Mouse (Mus musculus) erythroblast, adult 5-6 weeks (primary cell): Measurements from ENCODE around the gene Cd82. TPM values are rescaled to one million over a fixed set of nuclear protein-coding genes. Genes with fewer than 3 reads are reported as not detected.

Source experiments
- ATAC-seq: replicated peaks from 2 replicates; pipeline ENCODE4 v1.8.0; 2016; ENCODE audit warnings: moderate number of reproducible peaks, mild to moderate bottlenecking, moderate TSS enrichment, inconsistent platforms; ENCODE audit not compliant: poor library complexity, low FRiP score, severe bottlenecking
- total RNA-seq, 2 experiments: library from RNA; stranded (forward) in 1 of 2; stranded (reverse) in 1 of 2; fragments of 150-400 nt in 1 of 2; fragments of 200-764, 138-1000 nt in 1 of 2; gene quantifications; 2 replicates each; pipeline versions ENCODE4 v1.2.3 to v1.2.4; 2015 to 2017; ENCODE audit warnings: low replicate concordance in 2 of 2

Gene Cd82
- total RNA-seq (2015; ENCODE audit: low replicate concordance) (99.9 and 150 TPM in 2 replicates), total RNA-seq (2017; ENCODE audit: low replicate concordance) (145 and 158 TPM in 2 replicates)

DNA sequence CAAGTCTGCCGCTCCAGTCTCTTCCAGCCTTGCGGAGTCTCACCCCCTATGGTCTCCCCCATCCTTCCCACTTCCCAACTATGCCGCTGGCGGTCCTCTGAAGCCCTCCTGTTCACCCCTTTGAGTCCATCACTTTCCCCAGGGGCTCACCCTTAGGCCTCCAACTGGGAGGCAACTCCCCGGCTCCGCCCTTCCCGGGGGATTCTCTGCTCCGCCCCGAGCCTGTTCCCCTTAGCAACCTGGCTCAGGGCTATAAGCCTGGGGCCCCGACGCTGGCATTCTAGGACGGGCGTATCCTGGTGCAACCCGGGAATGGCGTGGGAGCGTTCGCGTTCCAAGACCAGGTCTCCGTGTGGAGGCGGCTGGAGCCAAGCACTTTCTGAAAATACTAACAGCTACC is at the start of gene Cd82:
TSS of gene Cd82 (minus strand) at position 381 of the 400 bp plus-strand sequence.
- ATAC-seq: peak; percentile 63

DNA sequence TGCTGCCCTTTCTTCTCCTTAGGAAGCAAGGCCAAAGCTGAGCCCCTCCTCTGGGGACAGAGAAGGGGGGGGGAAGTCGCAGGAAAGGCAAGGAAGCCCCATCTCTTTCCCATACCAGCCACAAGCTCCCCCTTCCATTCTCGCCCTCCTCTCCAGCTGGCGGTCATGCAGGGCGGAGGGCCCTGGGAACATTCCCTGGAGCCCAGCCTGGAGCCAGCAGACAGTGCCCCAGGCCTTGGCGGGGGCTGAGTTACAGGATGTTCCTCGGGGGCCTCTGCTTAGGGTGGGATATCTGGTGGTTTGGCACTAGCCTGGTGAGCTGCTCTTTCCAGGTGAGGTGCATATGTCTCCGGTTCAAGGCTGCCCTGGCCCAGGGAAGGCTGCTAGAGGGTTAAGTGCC is 49.2 kb upstream of the Cd82 start:
- no peak for ATAC-seq

DNA sequence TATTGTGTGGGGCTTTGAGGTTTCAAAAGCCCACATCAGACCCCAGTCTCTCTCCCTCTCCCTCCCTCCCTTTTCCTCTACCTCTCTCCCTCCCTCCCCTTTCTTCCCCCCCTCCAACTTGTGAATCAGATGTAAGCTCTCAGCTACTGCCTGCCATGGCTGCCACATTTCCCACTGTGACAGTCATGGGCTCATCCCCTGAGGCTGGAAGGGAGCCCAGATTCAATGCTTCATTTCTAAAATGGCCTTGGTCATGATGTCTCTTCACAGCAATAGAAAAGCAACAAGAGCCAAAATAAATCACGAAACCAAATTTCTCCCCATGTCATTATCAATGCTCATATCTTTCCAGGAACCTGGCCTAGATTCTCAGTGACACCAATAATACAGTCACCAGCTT is 47.9 kb upstream of the Cd82 start:
- no peak for ATAC-seq

DNA sequence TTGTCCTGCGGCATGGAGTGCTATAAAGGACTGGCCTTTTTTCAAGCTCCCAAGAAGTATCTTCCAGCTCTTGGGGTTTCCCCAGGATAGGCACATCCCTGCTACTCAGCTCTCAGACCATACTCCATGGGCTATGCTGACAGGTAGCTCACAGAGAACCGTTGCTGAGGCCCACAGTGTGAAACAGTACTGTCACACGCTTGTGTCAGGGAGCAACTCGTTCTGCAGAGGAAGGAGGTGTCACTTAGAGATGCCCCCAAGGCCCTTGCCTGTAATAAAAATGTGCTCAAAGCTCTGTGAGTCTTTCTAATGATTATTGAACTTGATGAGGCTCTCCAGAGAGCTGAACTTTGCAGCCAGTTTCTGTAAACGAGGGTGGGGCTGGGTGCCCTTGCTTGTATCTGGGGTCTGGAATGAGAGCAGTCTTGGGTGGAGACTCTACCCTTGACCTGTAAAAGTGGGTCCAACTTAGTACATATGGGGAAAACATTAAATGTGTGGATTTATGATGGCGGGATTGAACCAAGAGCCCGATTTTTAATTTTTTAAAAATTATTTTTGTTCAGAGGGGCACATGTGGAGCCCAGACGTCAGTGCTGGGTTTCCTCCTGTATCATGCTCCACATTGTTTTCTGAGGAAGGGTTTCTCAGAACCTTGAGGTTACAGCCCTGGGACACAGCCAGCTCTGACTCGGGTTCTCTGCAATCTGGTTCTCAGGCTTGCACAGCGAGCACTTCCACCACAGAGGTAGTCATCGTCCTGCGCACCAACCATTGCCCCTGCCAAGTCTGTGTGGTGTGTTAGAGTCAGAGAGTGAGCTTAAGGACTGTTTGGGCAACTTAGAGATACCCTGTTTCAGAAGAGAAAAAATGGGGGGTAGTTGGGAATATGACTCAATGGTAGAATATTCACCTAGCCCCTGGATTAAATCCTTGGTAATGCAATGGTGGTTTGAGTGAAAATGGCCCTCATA is 47.1 kb upstream of the Cd82 start:
- ATAC-seq: no peak

DNA sequence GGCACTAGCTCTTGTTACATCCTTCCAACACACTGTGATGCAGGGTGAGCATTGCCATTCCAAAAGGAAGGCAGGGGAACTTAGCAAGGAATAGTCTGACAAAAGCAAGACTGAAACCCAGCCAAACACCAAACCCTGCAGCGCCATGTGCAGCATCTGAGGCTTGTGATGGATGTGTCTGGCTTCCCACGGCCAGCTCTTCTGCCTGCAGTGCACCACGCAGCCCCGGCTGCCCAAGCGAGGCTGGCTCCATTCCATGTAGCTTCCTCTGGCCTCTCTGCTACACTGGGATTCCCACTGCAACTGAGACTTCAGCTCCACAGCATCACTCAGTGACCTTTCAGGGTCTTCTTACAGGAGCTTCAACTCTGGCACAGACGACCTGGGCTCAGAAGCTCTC is 42.2 kb upstream of the Cd82 start:
- 0 out of 2 replicates have a peak, but pooled peaks have one; percentile 19 for ATAC-seq

DNA sequence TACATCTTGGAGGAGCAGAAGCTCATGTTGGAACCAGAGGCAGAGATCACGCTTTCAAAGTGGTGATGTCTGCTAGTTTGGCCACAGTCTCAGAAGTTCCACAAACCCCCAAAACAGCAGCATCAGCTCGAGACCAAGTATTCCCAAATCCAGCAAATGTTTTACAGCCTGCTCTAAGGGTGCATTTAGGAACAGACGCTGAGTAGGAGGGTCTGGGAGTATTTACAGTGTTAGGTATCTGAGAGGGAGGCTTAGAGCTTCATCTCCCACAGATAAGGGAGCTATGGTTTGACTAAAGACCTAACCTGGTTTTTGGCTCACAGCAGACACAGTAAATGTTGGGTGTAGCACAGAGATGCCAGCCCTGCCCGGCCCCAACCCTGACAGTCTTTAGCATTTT is 40.4 kb upstream of the Cd82 start:
- ATAC-seq: no peak

DNA sequence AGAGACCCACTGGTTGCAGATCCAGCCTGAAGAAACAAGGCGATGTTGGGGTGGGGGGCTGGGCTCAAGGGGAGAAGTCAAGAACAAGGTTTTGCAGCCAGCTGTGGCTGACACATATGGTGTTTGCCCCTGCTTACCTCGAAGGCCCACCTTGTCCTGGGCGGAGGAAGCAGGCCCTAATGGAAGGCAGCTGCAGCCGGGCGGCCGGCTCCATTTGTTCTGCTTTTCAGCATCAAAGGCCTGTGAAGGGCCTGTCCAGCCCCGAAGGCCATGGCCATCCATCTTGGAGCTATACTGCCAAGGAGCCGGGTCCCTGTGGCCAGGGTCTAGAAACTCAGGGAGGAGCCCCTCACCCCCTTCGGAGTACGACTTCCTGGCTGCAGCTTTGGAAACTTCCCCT is 38.4 kb upstream of the Cd82 start:
- no peak for ATAC-seq

DNA sequence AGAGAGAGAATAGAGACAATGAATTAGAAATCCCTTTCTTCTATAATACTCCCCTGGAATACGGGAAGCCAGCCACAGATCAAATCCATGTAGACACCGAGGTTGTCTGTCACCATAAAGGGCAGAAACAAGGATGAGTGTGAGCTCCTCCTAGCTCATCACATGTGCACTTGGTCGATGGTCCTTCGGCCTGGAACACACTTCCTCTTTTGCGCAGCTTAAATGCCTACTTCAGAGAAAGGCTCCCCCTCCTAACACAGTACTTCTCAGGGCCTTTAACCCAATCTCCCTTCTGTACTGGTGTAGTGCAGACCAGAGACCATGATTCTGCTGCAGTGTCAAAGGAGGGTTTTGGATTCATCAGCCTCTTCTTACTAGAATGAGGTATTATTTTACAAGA is 34.3 kb upstream of the Cd82 start:
- ATAC-seq: no peak

DNA sequence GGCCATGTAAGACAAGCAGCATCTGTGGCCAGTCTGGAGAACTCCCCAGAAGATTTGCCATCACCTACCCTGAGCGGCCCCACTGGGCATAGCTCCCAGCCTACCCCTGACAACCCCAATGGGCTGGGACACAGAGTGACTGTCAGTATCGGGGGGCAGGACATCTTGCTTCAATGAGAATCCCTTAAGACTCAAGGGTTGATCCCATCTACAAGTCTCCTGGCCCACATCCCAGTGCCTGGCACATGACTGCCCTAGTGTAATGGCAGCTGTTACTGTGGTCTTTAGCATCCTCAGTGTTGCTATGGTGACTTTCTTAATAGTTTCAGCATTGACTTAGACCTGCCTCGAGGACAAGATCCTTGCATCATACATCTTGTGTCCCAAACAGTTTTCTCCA is 32.2 kb upstream of the Cd82 start:
- ATAC-seq: no peak

DNA sequence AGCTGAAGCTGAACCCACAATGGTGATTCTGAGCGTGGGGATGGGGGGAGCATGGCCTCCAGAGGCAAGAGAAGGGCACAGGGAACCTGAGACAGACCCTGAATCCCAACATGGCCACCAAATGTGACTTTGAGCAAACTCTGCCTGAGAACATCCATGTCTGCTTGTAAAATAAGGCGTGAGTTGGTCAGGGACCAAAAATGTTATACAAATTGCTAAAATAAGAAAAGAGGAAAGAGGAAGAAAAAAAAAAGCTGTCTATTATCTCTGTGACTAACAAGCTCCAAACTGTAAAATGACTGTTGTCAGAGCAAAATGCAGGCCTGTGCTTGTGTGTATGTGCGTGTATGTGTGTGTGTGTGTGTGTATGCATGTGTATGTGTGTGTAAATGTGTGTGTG is 30.6 kb upstream of the Cd82 start:
- ATAC-seq: no peak

DNA sequence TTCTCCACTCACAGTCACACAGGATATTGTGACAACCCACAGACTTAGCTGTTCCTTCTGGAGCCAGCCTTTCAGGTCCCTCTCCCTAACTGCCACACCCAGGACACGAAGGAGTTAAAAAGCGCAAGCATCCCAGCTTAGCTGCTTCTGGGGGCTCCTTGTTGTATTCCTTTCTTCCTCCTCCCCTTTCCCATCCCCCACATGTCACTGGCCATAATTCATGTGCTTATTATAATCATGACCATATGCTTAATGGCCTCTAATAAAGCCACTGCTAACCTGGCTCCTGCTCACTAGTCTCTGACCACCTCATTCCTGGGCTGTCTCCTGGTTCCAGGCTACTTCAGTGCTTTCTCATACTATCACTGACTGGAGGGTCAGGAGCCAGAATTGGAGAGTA is 27.6 kb upstream of the Cd82 start:
- no peak for ATAC-seq

DNA sequence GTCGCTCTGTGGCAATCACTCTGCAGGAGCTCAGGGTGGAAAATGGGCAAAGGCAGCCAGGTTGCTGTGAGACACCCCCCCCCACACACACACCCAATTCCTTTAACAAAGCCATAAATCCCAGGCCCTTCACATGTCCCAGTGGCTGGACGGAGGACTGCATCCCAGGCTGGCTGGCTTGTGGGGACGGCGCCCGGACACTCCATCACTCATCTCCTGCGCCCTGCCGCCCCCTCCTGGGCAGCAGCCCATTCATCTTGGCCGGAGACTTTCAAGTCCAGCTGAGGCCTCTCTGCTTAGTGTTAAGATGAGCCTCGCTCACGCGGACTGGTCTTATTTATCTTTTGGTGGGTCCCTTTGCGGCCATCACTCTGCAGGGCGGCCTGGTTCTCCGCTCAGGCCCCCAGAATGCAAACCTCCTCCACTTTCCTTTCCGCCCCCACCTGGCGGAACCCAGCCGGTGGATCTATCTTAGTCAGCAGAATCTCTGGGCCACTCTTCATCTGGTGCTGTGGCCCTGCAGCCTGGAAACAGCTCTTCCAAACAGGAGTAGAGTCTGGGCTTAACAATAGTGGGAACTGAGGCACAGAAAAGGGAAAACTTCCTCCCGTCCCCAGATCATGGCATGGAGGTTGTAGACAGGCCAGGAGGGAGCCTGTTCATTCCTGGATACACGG is 26.1 kb upstream of the Cd82 start:
- no peak for ATAC-seq

DNA sequence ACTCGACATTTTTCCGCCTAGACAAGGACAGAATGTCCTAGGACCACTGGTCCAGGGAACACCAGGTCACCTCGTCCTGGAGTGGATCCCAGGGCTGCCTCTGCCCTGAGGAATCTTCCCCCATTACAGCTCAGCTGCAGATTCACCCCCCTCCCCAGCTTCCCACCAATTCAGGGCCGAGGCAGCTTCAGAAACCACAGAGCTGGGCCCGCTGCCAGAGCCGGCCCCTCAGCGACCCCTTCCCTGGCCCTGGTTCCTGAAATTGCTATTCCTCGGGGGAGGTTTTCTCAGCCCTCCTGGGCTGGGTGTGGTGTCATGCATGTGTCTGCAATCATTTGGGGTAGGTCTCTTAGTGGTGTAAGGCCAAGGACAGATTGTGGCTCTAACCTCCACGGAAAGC is 22.5 kb upstream of the Cd82 start:
- ATAC-seq: no peak

DNA sequence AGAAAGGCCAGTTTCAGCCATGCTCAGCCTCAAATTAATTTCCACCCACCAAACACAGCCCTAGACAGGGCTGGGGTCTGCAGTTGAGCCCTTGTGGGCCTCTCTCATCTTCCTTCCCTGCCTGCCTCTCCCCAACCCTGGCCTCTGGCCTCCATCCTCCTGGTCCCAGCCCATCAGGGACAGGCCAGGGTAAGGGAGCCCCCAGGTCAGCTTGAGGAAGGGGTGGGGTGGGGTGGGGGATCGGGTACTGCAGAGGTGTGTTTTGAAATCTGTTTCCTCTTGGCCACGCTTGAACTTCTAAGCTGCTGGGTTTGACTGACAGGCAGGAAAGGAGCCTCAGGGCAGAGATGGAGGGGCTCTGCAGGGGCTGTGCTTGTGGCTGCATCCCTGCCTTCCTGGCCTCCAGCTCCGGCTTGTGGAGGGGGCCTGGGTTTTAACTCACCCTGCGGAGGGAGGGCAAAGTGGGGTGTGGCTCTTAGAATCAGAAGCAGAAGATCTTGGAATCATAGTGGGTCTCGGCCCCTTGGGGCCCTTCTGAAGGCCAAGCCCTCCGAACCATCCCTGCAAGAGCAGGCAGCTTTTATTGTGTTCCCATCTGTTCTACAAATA is 19.2 kb upstream of the Cd82 start:
- ATAC-seq: no peak

DNA sequence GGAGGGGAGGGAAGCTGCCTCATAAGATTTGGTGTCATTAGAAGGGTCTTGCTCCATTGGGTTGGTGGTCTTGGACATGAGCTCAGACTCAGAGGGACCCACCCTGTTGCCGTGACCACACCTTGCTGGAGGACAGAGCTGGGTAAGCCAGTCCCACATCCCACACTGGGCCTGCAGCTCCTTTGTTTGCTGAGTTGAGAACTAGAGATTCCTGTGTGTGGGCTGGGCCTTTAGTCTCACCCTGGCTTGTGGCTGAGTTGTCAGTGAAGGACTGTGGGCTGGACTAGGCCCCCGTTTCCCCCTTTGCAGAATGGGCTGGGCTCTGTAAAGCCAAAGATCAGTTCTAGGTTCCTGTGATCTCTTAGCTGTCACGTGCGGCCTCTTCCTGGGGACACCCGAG is 15.8 kb upstream of the Cd82 start:
- no peak for ATAC-seq

DNA sequence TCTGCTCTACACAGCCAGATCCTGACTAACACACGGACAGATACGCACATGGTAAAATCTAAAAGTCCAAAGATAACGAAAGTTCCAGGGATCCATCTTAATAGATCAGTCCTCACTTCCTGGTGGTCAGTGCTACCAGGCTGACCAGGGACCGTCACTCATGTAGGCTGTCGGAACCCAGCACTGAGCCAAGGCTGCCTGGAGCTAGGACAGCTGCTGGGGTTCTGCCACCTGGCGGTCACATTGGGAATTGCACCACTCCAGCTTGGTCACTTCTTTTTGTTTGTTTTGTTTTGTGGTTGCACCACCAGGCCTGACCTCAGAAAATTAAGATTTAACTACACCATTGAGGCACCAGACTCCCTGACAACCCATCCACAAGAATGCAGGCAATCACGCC is 14.6 kb upstream of the Cd82 start:
- peak; percentile 29; the same call in 1 of the 2 replicates for ATAC-seq

DNA sequence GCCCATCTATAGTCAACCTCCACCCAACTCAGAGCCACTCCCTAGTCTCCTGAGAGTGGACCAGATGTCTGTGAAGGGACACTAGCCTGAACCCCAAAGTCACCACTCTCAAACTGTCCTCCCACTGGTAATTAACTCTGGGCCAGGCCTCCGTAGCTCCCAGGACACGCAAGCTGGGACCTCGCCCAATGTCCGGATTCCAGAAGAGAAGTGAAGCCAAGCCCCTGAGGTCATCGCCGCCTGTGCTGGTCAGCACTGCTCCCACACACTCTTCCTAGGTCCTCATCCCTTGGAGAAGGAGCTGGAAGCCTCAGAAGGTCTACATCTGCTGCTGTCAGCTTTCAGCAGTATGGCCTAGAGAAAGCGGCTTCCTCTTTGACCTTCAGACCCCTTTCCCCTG is 13.5 kb upstream of the Cd82 start:
- ATAC-seq: no peak

DNA sequence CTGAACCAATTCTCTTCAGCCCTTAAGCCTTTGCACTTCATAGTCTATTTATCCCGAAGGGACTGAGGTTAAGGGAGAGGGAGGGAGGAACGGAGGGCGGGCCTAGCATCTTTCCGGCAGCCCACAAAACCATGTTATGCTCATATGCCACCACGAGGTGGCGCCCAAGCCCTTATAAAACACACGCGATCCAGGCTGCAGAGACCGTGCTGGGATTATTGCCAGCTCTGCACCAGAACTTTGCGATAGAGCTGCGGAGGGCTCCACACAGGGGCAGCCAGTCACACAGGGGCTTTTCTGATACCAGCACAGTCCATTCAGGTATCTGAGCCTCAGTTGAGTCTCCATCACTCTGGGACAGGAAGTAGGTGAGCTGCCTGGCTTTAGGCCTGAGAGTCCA is 12.1 kb upstream of the Cd82 start:
- ATAC-seq: peak; percentile 59

DNA sequence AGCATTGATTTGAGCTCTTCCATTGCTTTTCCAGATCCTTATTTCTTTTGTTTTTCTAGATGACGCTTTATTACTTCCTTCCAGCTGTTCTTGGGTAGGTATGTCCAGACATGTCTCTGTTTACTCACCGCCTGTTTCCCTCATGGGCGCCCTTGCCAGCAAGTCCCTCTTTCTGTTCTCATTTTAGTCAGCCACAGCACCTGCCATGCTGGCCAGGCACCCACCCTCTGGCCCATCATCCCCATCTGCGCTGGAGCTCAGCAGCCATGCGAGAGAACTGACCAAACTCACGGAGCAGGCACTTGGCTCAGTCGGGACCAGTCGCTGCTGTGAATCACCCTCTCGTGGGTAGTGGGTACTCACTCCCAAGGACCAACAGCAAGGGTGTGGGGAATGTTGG is 11.0 kb upstream of the Cd82 start:
- ATAC-seq: no peak

DNA sequence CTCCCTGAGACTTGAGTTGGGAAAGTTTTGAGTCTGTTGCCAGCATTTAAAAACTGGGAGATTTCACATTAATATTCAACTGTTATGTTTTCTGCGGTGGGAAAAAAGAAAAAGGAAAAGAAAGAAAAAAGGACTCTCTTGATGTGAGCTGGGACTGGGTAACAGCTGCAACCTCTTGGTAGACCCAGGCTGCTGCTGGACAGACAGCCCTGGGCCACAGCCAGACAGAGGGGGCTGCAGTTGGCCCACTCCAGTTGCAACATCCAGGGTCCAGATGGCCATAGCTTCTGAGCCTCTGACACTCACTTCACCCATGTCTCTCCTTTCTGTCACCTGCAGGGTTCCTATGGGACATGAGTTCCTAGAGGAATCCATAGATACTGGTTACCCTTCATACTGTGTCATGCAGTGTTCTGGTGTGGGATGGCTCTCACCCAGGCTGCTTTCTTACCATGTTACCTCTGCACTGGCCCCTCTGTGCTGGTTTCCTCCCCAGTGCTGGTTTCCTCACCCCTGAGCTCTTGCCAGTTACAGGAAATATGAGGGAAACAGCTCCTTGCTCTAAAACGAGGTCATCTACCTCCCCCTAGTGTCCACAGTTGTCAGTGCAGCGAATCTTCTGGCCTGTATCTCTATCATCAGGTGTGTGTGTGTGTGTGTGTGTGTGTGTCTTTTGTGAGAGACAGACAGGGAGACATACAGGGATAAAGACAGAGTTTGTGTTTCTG is 8.1 kb upstream of the Cd82 start:
- ATAC-seq: peak; percentile 78
